Mouse (Mus musculus): ENCODE results near the gene Cacnb3.
A peak's percentile ranks its signal among the peaks of the same experiment; 100 is the strongest.
"Not testable (repeated sequence)": the region's sequence is repeated elsewhere in the genome, so short reads cannot be mapped to it uniquely, and the experiment has no call there.

Cacnb3 gene

DNA sequence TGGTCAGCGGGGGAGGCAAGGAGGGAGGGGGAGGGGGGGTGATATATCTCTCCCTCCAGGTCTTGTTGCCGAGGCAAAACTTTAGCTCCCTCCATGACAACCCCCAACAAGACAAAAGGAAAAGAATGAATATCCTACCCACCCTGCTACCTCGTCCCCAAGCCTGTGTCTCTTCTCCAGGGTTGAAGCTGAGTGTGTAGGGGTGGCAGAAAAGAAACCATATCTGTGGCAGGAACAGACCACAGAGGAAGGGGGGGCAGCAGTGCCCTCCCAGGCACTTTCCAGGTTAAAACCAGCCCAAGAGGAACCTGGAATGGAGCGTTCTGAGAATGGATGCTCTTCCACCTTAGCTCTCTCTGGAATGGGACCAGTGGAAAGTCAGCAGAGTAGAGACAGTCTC lies at the start of gene Cacnb3:
Cacnb3 (plus strand) TSS at position 301 of the 400 bp plus-strand sequence.
- no peak for DNase-seq

GRCm38 (mm10) chr15:98582410-98582809 lies 48.2 kb upstream of the Cacnb3 start:
- peak; percentile 47 for DNase-seq

- DNase-seq: no peak
Observed at GRCm38 (mm10) chr15:98582996-98583395, 47.6 kb upstream of the Cacnb3 start.

DNA sequence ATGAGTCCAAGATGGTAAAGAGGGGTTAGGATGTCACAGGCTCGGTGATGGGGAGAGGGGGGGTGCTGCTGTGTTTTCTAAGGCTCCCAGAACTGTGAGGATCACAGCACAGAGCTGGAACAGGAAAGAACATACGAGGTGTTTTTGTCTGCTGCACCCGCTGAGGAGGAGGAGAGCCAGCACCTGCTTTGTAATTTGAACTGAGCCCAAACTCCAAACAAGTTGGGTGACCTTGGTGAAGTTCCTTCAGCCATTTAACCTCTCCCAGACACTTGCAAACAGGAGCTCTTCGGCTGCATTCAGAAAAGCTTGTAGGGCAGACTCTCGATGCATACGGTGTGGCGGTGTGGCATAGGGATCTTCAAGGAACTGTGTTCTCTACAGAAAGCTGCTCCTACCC lies 45.2 kb upstream of the Cacnb3 start:
- no peak for DNase-seq

DNA sequence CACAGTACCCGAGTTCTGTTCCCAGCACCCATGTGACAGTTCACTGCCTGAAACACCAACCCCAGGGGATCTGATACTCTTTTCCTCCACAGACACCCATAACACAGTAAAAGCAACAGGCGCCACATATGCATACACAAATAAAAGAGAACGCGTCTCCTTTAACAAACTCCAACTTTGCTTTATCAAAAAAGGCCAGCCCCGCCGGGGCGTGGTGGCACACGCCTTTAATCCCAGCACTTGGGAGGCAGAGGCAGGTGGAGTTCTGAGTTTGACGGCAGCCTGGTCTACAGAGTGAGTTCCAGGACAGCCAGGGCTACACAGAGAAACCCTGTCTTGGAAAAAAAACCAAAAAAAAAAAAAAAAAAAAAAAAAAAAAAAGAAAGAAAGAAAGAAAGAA lies 44.5 kb upstream of the Cacnb3 start:
- not testable (repeated sequence) for DNase-seq

DNA sequence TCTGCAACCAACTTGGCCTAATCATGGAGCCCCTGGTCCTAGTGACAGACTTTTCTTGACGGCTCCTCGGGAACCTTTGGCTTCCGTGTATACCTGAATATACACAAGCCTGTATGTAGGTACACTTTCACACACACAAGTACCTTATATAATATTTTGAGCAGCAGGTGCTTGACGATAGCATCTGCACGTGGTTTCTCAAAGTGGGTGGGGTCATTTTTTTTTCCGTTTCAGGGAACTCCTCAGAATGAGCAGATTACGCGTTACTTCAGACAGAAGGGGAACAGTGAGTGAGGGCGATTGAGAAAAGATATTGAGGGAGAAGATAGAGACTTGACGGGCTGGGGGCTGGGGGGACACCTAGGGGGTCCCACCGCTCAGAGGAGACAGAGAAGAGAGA lies 42.9 kb upstream of the Cacnb3 start:
- DNase-seq: no peak

DNA sequence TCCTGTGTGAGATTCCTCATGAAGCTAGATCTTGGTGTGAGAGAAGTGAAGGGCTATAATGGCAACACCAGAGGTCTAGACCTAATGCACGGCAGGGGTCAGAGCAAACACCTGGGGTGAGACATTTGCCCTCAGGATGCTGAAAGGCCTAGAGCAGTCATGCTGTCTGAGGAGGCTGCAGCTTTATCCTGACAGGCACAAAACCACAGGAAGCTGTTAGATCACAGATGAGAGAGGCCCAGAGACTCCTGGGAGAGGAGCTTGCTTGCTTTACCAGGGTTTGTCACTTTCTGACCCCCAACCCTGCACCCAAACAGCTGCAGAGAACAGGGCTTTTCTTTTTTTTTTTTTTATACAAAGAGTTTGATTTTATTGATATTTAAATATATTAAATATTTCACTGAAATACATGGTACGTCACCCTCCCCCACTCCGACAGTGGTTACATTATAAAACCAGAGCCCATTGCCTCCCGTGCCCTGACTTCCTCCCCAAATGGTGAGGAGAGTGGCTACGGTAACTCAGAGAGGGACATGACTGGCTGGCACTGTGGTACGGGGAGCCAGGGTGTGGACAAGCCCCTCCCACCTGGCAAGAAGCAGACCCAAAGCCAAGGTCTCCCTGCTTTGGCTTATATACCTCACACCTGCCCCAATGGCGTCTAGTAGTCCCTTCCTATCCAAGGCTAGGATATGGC lies 40.9 kb upstream of the Cacnb3 start:
- DNase-seq: no peak

- no peak for DNase-seq
Observed at GRCm38 (mm10) chr15:98591396-98591795, 39.2 kb upstream of the Cacnb3 start.

- DNase-seq: no peak
Observed at GRCm38 (mm10) chr15:98594193-98594592, 36.4 kb upstream of the Cacnb3 start.

DNA sequence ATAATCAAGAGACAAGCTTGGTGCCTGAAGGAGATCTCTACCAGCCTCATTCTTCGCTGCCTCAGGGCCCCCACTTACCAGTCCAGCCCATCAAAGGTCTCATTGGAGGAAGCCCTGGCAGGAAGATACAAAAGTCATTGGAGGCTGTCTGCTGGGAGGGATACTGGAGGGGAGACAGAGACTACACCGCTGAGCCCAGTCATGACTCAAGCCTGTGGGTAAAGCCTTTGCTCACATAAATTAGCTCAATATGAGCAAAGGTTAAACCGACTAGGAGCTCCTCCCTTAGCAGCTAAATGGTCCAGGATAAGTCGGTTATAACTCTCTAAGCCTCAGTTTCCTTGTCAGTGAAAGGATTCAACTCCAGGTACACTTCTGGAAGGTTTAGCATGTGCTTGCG lies 35.6 kb upstream of the Cacnb3 start:
- DNase-seq: no peak

GRCm38 (mm10) chr15:98596609-98597008 lies 34.0 kb upstream of the Cacnb3 start:
- no peak for DNase-seq

DNA sequence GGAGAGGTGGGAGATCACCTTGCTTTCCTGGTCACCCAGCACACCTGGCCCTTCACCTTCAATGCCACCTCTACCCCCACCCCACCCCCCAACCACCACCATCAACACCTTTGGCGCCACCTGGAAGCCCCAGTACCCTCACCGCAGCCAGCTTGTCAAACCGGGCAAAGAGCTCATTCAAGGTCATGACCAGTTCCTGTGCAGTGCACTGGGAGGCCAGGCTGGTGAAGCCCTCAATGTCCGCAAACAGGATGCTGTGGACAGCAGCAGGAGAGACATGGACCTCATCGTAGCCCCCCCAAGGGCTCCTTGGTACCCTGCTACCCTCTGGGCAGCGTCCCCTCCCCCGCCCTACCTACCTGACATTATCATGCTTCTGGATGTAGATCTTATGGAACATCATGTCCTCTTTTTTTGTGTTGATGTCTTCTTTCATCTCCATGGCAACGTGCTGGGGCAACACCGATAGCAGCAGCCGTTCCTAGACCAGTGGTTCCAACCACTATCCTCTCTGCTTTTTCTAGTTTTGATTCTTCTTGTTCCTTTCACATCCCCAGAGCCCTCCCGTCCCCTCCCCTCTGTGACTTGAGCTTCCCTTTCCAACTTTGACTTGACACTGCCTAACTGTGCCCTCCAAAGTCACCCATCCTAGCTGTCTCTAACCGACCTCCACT lies 30.5 kb upstream of the Cacnb3 start:
- DNase-seq: no peak

DNA sequence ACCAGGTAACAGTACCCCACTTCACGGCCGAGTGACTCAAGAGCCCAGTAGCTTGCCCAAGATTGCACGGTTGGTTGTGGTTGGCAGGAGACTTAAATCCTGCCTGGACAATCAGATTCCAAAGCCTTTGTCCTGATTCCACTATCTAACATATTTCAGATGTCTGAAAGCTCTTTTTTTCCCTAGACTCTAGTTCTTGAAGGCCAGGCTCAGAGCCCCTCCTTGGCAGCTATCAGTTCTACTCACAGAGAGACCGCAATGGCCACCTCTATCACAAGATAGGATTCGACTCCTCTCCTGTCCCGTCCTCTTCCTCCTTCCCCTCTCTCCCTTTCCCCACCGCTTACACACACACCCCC lies 28.8 kb upstream of the Cacnb3 start:
- DNase-seq: no peak

DNA sequence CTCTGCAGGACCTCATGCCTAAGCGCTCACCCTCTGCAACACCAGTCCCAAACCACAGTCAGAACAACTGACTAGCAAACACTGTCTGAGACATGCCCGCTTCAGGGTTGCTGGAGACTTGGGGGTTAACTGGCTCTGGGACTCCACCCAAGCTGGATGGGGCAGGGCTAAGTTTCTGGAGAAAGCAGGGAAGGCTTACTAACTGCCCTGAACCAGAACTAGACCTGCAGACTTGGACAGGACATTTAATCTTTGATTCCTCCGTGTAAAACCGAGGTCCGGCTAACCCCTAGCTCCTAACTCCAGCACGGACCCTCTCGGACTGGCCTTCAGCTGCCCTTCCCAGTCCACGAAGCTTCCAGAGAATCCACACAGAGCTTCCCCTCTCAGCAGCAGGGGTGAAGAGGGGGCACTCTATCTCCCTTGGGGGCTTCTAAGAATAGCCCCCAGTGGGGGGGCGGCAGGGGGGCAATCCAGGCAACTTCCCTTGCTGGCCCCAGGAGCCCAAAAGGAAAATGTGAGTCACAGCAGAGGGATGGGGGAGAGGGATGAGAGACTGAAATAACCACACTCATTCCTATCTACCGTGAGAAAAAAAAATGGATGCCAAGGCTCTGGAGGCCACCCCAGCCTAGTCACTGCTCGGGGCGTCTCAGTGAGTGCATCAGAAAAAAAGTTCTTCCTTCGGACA lies 28.3 kb upstream of the Cacnb3 start:
- DNase-seq: no peak

DNA sequence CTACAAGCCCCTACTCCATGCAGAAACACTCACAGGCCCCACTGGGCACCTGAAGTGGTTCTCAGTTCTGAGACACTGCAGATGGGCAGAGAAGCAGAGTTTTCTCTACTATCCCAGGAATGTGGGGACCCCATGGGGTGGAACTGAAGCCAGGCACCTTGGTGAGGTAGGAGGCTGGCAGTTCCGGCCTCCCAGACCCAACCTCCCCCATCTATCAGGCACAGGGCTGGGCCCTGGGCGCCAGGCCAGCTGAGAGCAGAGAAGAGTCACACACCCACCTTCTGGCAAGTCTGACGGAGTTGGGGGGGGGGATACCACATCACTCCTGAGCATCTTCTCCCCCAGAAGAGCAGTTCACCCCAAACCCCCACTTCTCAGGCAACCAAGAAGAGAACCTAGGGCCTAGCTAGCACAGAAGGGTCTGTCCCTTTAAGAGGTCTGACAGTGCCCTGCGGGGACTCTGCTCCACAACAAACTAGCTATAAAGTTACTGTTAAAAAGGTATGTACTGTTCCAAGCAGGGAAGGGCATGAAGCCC lies 27.6 kb upstream of the Cacnb3 start:
- DNase-seq: no peak

- DNase-seq: no peak
Observed at GRCm38 (mm10) chr15:98604041-98604575, 26.5 kb upstream of the Cacnb3 start.

DNA sequence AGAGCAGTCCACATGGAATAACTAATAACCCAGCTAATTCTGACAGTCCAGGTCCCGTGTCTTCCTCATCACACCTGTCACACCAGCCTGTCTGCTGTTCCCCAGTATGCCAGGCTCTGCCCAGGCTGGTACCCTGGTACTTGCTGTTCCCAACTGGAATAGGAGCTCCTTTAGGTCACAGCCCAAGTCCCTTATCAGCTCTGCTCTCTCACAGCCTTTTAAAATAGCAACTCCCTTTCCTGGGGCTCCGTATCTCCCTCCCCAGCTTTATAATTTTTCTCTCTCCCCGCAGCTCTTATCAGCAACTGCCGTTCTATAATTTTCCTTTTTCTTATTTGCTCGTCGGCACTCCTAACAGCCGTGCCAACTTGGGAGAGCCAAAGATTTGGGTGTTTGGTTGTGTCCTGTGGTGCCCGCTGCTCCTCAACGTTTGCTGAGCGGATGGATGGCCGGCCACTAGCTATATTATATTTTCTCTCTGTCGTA lies 24.5 kb upstream of the Cacnb3 start:
- no peak for DNase-seq

GRCm38 (mm10) chr15:98606739-98607138 lies 23.9 kb upstream of the Cacnb3 start:
- no peak for DNase-seq

- DNase-seq: no peak
Observed at GRCm38 (mm10) chr15:98607557-98607956, 23.1 kb upstream of the Cacnb3 start.

- DNase-seq: no peak
Observed at GRCm38 (mm10) chr15:98608058-98608783, 22.4 kb upstream of the Cacnb3 start.

DNA sequence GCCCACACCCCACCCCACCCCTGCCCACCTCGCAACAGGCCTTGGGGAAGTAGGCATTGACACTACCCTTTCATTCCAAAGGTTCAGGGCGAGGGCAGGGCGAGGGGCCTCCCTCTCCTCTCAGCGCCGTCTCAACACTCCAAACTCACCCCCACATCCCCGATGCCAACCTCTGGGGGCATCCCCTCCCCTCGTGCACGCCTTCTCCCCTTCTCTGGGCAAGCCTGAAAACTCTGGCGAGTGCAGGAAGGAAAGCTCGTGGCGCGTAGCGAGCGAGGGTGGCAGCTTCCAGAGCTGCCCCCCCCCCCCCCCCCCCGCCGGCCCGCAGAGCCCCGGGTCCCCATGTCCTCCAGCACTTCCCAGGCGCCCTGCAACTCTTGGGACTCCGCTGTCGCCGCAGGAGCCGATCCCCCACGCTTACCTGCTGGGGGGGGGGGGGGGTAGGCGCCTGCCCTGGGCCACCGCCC lies 21.8 kb upstream of the Cacnb3 start:
- DNase-seq: no peak

GRCm38 (mm10) chr15:98609331-98610130 lies 21.1 kb upstream of the Cacnb3 start, which contains the start of gene Adcy6:
Adcy6 (minus strand) TSS chr15:98610076.
- DNase-seq: peak; percentile 82
